Mouse (Mus musculus): ENCODE measurements at regions not wholly inside any gene's neighbourhood (a gene's known extent, or its start where the extent isn't known, plus 50 kb on each side); places are given as distances from the start of the nearest gene placed in this dataset.

DNA sequence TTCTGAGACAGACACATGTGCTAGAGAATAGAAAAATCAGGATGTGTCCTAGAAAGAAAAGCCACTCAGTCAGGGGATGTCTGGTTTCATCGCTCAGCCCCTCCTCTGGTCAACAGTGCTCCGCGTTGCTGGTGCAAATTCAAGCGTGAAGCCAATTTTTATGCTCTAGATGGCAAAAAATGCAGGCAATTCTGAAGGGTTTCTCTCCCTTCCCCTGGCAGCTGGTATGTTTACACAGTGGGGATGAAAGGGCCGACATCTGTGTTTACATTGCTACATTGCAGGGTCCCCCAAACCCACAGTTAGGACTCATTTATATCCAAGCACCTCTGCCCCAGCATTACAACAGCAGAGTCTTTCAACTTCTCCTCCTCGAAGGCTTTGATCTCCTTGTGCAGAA is 203.3 kb downstream of the Etaa1 start:
- H3K27me3 ChIP-seq (ENCODE audit: control insufficient read depth, insufficient read depth, low read length): no peaks in the 10 kb centered on the region
- ATAC-seq (ENCODE audit: low FRiP score, low read depth) (0 out of 2 replicates have a peak, but pooled peaks have one; percentile 19), DNase-seq (ENCODE audit: low spot score) (no peak)
- no peak for TF ChIP-seq POLR2A (IDR thresholded peaks at IDR 0.05; ENCODE audit: borderline replicate concordance, extremely low read depth, insufficient read depth, insufficient read length)
- H3K27ac ChIP-seq (replicated peaks; ENCODE audit: low read depth, low read length): no peak overlapping the region
- H3K4me2 ChIP-seq (replicated peaks; ENCODE audit: low read depth, low read length, severe bottlenecking): no peak overlapping the region
- H3K4me3 ChIP-seq (replicated peaks; ENCODE audit: low read length): no peak overlapping the region
- 31% methylated on average over 6 of the region's 6 CpGs for WGBS
- H3K36me3 ChIP-seq (ENCODE audit: control insufficient read depth, insufficient read depth, low read length): no peaks in the 10 kb centered on the region
- no peaks in the 10 kb centered on the region for H3K4me1 ChIP-seq (ENCODE audit: control insufficient read depth, insufficient read depth, low read length)
- no peaks in the 10 kb centered on the region for H3K9me3 ChIP-seq (ENCODE audit: control insufficient read depth, low read length)
- no peak overlapping the region for H3K9ac ChIP-seq (ENCODE audit: low read depth, low read length, severe bottlenecking)

DNA sequence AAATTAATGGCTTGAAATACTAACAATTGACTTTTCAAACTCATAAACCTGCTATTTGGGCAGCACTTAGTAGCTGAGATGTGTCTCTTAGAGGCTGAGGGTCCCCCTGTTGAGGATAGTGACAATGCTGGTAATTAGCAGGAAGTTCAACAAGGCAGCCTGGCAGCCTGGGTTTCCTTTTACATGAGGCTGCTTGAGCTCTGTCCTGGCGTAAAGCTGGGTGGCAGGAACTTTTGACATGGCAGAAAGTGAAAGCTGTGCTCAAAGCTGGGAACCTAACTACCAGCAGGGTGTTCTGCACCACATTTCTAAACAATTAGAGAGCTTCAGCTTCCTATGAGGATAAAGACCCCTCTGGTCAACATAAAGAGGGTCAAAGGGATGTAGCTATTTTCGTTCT is 194.5 kb downstream of the Etaa1 start:
- ATAC-seq (ENCODE audit: low FRiP score, low read depth): no peak

DNA sequence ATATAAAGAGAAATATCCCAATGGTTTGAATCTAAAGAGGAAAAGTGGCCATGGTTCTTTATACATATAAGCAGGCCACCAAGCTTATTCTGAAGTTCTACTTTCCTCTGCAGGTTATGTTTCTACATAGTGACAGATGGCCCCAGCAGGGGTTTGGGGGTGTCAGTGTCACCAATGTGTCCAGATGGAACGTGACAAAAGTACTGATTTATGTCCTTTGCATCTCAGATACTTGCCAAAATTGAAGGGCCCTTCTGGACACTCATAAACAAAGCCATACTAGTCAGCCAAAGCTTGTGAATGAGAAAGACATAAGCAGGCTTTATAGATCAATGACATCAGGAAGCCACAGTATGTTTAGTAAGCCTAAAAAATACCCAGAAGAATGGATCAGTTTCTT is 190.3 kb downstream of the Etaa1 start:
- H3K9ac ChIP-seq (ENCODE audit: low read depth, low read length, severe bottlenecking): no peak overlapping the region
- H3K27me3 ChIP-seq (ENCODE audit: control insufficient read depth, insufficient read depth, low read length): no peaks in the 10 kb centered on the region
- DNase-seq (ENCODE audit: low spot score) (no peak), ATAC-seq (ENCODE audit: low FRiP score, low read depth) (no peak)
- H3K4me1 ChIP-seq (ENCODE audit: control insufficient read depth, insufficient read depth, low read length): no peaks in the 10 kb centered on the region
- no peak for TF ChIP-seq POLR2A (IDR thresholded peaks at IDR 0.05; ENCODE audit: borderline replicate concordance, extremely low read depth, insufficient read depth, insufficient read length)
- no peaks in the 10 kb centered on the region for H3K9me3 ChIP-seq (ENCODE audit: control insufficient read depth, low read length)
- H3K4me2 ChIP-seq (replicated peaks; ENCODE audit: low read depth, low read length, severe bottlenecking): no peak overlapping the region
- 31% methylated on average over 1 of the region's 1 CpGs for WGBS
- H3K36me3 ChIP-seq (ENCODE audit: control insufficient read depth, insufficient read depth, low read length): no peaks in the 10 kb centered on the region
- H3K4me3 ChIP-seq (replicated peaks; ENCODE audit: low read length): no peak overlapping the region
- no peak overlapping the region for H3K27ac ChIP-seq (replicated peaks; ENCODE audit: low read depth, low read length)

More for the DNA sequence above, 194.5 kb downstream of the Etaa1 start:
- no peaks in the 10 kb centered on the region for H3K4me1 ChIP-seq (ENCODE audit: control insufficient read depth, insufficient read depth, low read length)
- TF ChIP-seq POLR2A (IDR thresholded peaks at IDR 0.05; ENCODE audit: borderline replicate concordance, extremely low read depth, insufficient read depth, insufficient read length): no peak
- WGBS: 50% methylated on average over 2 of the region's 2 CpGs
- DNase-seq (ENCODE audit: low spot score): no peak
- H3K27me3 ChIP-seq (ENCODE audit: control insufficient read depth, insufficient read depth, low read length): no peaks in the 10 kb centered on the region
- H3K9me3 ChIP-seq (ENCODE audit: control insufficient read depth, low read length): no peaks in the 10 kb centered on the region
- no peak overlapping the region for H3K4me3 ChIP-seq (replicated peaks; ENCODE audit: low read length)
- H3K9ac ChIP-seq (ENCODE audit: low read depth, low read length, severe bottlenecking): no peak overlapping the region
- H3K4me2 ChIP-seq (replicated peaks; ENCODE audit: low read depth, low read length, severe bottlenecking): no peak overlapping the region
- no peaks in the 10 kb centered on the region for H3K36me3 ChIP-seq (ENCODE audit: control insufficient read depth, insufficient read depth, low read length)
- H3K27ac ChIP-seq (replicated peaks; ENCODE audit: low read depth, low read length): no peak overlapping the region

DNA sequence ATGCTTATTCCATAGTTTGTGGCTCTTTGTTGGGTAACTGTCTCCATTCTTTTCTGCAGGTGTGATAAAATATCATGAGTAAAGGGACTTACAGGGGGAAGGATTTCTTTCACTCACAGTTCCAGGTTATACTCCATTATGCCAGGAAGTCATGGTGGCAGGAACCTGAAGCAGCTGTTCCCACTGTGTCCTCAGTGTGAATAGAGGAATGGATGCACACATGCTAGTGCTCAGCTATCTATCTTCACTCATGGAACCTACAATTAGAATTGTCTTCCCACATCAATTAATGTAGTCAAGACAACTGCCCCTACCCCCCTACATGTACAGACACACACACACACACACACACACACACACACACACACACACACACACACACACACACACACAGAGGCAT is 189.5 kb downstream of the Etaa1 start:
- no peaks in the 10 kb centered on the region for H3K27me3 ChIP-seq (ENCODE audit: control insufficient read depth, insufficient read depth, low read length)
- no peak for TF ChIP-seq POLR2A (IDR thresholded peaks at IDR 0.05; ENCODE audit: borderline replicate concordance, extremely low read depth, insufficient read depth, insufficient read length)
- no peaks in the 10 kb centered on the region for H3K36me3 ChIP-seq (ENCODE audit: control insufficient read depth, insufficient read depth, low read length)
- no peaks in the 10 kb centered on the region for H3K4me1 ChIP-seq (ENCODE audit: control insufficient read depth, insufficient read depth, low read length)
- DNase-seq (ENCODE audit: low spot score) (no peak), ATAC-seq (ENCODE audit: low FRiP score, low read depth) (no peak)
- no peak overlapping the region for H3K27ac ChIP-seq (replicated peaks; ENCODE audit: low read depth, low read length)
- no peak overlapping the region for H3K4me2 ChIP-seq (replicated peaks; ENCODE audit: low read depth, low read length, severe bottlenecking)
- H3K9me3 ChIP-seq (ENCODE audit: control insufficient read depth, low read length): no peaks in the 10 kb centered on the region
- no peak overlapping the region for H3K4me3 ChIP-seq (replicated peaks; ENCODE audit: low read length)
- no peak overlapping the region for H3K9ac ChIP-seq (ENCODE audit: low read depth, low read length, severe bottlenecking)

DNA sequence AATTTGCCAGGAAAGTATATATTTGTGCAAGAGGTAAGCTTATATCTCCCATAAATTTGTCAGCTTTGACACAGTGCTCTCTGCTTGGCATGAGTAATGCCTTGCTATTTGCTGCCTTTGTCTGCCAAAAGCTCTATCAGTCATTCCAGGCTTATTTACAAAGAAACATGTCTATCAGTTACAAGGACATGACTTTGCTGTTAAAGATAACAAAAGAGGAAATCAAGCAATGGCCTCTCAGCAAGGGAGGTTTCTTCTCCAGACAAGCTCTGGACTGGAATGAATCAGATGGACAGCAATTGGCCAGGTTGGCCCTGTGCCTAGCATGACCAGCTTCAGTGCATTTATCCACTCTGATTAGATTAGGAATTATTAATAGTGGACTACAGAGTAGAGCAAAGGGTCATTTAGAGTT is 185.3 kb downstream of the Etaa1 start:
- no peak for TF ChIP-seq POLR2A (IDR thresholded peaks at IDR 0.05; ENCODE audit: borderline replicate concordance, extremely low read depth, insufficient read depth, insufficient read length)
- no peaks in the 10 kb centered on the region for H3K27me3 ChIP-seq (ENCODE audit: control insufficient read depth, insufficient read depth, low read length)
- DNase-seq (ENCODE audit: low spot score) (no peak), ATAC-seq (ENCODE audit: low FRiP score, low read depth) (no peak)
- H3K4me2 ChIP-seq (replicated peaks; ENCODE audit: low read depth, low read length, severe bottlenecking): no peak overlapping the region
- no peak overlapping the region for H3K9ac ChIP-seq (ENCODE audit: low read depth, low read length, severe bottlenecking)
- no peak overlapping the region for H3K4me3 ChIP-seq (replicated peaks; ENCODE audit: low read length)
- no peaks in the 10 kb centered on the region for H3K36me3 ChIP-seq (ENCODE audit: control insufficient read depth, insufficient read depth, low read length)
- H3K9me3 ChIP-seq (ENCODE audit: control insufficient read depth, low read length): no peaks in the 10 kb centered on the region
- H3K27ac ChIP-seq (replicated peaks; ENCODE audit: low read depth, low read length): no peak overlapping the region
- H3K4me1 ChIP-seq (ENCODE audit: control insufficient read depth, insufficient read depth, low read length): no peaks in the 10 kb centered on the region

DNA sequence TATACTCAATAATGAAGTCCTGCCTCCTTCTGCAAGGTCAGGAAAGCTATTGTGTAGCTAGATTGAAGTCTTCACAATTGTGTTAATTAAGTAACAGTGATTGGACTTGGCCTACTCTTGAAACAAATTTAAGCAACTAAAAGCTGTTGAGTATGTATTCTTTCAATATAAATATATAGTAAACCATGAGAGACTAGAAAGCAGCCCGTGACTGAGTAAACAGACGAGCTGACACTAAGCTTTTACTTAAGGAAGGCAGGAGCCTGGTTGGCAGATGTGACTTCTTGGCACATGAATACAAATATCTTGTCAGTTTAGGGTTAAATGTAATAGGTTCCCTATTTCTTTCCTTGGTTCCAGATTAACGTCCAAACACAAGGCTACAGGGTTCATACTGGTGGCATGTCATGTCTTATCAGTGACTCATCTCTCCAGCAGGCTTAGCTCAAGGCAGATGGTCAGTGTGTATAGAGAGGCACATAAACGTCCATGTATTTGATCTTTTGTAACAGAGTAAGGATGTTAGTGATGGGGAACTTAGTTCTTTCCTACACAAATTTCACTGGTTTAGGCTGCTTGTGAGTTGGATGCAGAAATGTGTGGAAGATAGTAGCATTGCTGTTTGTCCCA is 184.7 kb downstream of the Etaa1 start:
- no peak for TF ChIP-seq POLR2A (IDR thresholded peaks at IDR 0.05; ENCODE audit: borderline replicate concordance, extremely low read depth, insufficient read depth, insufficient read length)
- WGBS: 50% methylated on average over 4 of the region's 4 CpGs
- Histone ChIP-seq H3K36me3 (ENCODE audit: control insufficient read depth, insufficient read depth, low read length) (no peaks in the 10 kb centered on the region), H3K27ac (replicated peaks; ENCODE audit: low read depth, low read length) (no peak overlapping the region), H3K27me3 (ENCODE audit: control insufficient read depth, insufficient read depth, low read length) (no peaks in the 10 kb centered on the region), H3K4me2 (replicated peaks; ENCODE audit: low read depth, low read length, severe bottlenecking) (no peak overlapping the region), H3K9ac (ENCODE audit: low read depth, low read length, severe bottlenecking) (no peak overlapping the region), H3K9me3 (ENCODE audit: control insufficient read depth, low read length) (no peaks in the 10 kb centered on the region), H3K4me3 (replicated peaks; ENCODE audit: low read length) (no peak overlapping the region), H3K4me1 (ENCODE audit: control insufficient read depth, insufficient read depth, low read length) (no peaks in the 10 kb centered on the region)
- ATAC-seq (ENCODE audit: low FRiP score, low read depth): no peak
- DNase-seq (ENCODE audit: low spot score): no peak
